Mouse (Mus musculus): Measurements from ENCODE around the gene Pdcd1lg2. TPM values are rescaled to one million over a fixed set of nuclear protein-coding genes. Genes with fewer than 3 reads are reported as not detected.
"Not testable (repeated sequence)": the region's sequence is repeated elsewhere in the genome, so short reads cannot be mapped to it uniquely, and the experiment has no call there.

The Pdcd1lg2 gene
- total RNA-seq, 4 experiments from 2014 or later: not detected

DNA sequence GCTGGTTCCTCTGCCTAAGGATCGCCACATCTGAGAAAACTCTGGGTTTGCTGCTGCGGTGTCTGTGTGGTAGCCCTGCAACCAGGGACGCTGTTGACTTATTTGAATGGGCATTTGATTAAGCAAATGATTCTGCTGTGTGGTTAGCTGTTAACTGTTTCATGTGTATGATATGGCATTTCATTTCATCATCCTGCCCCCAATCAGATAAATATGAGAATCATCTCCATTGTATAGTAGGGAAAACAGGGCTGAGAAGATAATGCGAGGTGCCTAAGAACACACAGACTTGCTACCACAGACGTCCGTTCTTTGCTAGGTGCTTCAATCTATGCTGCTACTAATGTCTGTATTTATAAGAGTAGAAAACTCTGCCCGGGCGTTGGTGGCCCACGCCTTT is 26.3 kb upstream of the Pdcd1lg2 start:
- no peak for DNase-seq

- no peak for DNase-seq
These were observed 25.7 kb upstream of the Pdcd1lg2 start for GRCm38 (mm10) chr19:29384994-29385393.

DNA sequence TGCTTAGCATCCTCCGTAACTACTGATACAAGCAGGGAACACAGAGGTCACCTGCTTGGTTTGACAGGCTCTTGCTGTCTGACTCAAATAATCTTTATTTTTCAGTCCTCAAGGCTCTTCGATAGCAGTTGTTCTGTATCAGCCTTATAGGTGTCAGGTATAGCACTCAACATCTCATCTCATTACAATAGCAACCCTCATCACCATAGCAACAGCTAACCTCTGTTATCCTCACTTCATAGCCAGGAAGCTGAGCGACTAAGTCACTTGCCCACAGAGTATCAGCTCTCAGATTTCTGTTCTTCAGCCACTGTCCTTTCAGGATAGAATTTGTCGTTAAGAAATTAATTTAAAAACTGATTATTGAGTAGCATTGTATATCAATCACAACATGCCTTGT is 24.9 kb upstream of the Pdcd1lg2 start:
- no peak for DNase-seq

DNA sequence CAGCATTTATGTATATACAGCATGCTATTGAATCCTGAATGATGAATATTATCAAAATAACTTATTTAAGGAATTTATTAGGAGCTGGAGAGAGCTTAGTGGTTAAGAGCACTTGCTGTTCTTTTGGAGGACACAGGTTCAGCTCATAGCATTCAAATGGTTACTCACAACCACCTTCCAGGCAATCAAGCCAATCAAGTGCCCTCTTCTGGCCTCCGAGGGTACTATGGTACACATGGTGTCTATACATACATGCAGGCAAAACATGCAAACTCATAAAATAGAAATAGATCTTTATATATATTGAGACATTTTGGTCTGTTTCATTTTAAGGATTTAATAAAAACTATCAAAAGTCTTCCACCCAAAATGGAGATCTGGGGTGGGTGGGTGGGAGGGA is 21.9 kb upstream of the Pdcd1lg2 start:
- no peak for DNase-seq

- DNase-seq: no peak
These were observed 20.2 kb upstream of the Pdcd1lg2 start for GRCm38 (mm10) chr19:29390483-29390882.

- DNase-seq: no peak
These were observed 19.4 kb upstream of the Pdcd1lg2 start for GRCm38 (mm10) chr19:29391279-29391678.

DNA sequence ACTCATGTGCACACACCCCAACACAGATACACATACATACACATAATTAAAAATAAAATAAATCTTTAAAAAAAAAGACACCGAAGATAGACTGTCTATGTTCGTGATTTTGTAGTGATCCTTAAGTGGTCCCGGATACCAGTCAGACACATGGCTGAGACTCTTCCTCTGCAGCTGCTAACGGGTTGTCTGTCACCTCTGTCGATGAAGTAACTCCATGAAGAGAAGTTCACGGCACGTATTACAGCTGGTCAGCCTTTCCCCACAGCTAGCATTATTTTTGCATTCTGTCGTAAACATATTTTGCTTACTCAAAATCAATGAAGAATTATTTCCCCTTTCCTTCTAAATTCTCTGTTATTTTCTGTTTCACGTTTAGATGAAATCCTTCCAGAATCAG is 17.4 kb upstream of the Pdcd1lg2 start:
- DNase-seq: no peak

DNA sequence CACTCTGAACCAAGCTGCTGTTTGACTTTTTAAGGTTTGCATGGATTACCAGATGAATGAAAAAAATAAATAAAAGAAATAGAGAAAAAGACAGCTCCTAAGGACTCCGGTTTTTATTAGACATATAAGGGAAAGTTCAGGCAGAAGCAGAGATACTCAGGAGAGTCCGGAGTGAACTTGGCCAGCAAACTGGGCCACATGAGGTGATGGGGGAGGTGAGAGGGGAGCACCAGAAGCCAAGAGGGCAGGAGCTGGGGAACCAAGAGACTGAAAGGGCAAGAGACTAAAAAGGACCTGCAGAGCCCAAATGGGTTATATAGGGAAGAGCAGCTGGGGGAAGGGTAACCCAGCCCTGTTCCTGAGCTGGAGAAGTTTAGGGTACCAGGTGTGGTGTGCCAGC is 16.0 kb upstream of the Pdcd1lg2 start:
- no peak for DNase-seq

GRCm38 (mm10) chr19:29396353-29396752 is 14.4 kb upstream of the Pdcd1lg2 start:
- no peak for DNase-seq

GRCm38 (mm10) chr19:29399786-29400185 is 10.9 kb upstream of the Pdcd1lg2 start:
- DNase-seq: no peak

GRCm38 (mm10) chr19:29400466-29400865 is 10.3 kb upstream of the Pdcd1lg2 start:
- DNase-seq: no peak

GRCm38 (mm10) chr19:29402621-29403020 is 8.1 kb upstream of the Pdcd1lg2 start:
- DNase-seq: no peak

GRCm38 (mm10) chr19:29403251-29403650 is 7.5 kb upstream of the Pdcd1lg2 start:
- DNase-seq: no peak

- DNase-seq: no peak
These were observed 5.3 kb upstream of the Pdcd1lg2 start for GRCm38 (mm10) chr19:29405388-29405787.

- DNase-seq: no peak
These were observed 4.4 kb upstream of the Pdcd1lg2 start for GRCm38 (mm10) chr19:29406042-29407017.

GRCm38 (mm10) chr19:29412476-29413420 is 2.0 kb downstream of the Pdcd1lg2 start:
- no peak for DNase-seq

- no peak for DNase-seq
These were observed 3.8 kb downstream of the Pdcd1lg2 start for GRCm38 (mm10) chr19:29414513-29414912.

GRCm38 (mm10) chr19:29414917-29415316 is 4.2 kb downstream of the Pdcd1lg2 start:
- DNase-seq: not testable (repeated sequence)

DNA sequence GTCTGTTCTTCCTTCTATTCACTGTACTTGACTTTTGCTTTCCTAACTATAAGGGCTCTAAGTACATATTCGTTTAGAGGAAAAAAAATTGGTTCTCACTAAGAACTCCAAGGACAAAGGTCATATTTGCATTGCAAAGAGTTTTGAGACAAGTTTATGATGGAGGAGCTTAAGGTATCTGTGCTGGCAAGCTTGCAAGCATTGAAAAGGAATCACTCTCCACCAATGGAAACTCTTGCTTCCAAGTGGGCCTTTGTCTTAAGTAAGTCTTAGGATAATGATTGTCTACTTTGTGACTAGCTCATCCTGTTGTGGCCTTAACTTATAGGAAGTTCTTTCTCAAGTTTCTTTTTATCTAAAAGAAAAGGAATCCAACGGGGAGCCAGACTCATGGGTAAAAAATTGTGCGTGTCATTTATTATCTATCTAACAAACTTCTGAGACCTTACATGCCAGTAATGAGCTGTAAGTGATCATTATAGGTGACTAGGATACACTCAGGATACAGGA is 5.7 kb downstream of the Pdcd1lg2 start:
- DNase-seq: no peak

DNA sequence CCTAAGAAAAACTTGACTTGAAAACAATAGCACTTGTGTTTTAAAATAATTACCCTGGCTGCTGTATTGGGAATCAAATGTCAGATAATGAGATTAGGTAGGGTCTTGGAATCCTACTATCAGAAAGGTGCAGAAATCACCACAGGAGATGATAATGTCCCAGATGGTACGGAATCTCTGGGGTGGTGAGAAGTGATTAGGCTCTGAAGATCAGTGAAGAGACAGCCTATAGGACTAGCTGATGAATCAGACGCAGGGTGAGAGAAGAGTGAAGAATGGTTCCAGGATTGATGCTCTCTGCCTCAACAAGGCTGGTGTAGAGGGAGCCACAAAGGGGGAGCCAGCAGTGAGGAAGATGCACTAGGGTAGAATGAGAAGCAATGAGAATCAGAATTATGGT is 6.5 kb downstream of the Pdcd1lg2 start:
- DNase-seq: no peak

- DNase-seq: no peak
These were observed 7.2 kb downstream of the Pdcd1lg2 start for GRCm38 (mm10) chr19:29417894-29418293.

DNA sequence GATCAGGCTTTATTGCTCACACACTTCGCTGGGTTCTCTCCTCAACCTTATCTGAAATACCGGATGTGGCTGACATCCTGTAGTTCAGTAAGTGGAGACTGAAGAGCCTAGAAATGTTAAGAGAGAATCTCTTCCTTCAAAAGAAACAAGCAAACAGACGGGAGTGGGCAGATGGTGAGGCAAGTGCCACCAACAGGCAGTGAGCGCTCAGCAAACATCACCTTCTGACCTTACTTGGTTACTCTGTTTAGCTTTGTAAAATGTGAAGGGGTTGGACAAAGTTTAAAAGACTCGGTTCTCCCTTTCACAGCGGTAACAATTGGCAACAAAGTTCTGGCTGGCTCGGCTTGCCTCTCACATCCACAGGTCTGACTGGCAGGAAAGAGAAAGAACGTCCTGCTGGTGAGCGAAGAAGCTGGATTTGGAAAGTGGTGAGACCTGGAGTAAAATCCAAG is 8.0 kb downstream of the Pdcd1lg2 start:
- DNase-seq: no peak

GRCm38 (mm10) chr19:29419506-29419905 is 8.8 kb downstream of the Pdcd1lg2 start:
- DNase-seq: no peak
